Mouse (Mus musculus): ENCODE measurements around the gene Pias1. TPM values are rescaled to one million over a fixed set of nuclear protein-coding genes. Genes with fewer than 3 reads are reported as not detected.

Gene Pias1
- polyA plus RNA-seq, 1 experiment: not detected

DNA sequence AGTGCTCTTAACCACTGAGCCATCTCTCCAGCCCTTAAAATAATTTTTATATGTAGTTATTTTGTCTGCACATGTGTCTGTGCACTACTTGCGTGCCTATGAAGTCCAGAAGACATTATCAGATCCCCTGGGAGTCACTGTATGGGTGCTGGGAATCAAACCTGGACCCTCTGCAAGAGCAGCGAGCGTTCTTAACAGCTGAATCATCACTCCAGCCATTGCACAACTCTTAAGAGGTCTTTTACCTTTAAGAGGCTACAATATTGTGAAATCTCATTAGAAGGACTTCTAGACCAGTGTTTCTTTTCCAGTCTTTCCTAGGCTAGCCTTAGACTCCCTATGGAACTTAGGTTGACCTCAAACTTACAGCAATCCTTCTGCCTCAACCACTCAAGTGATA is 21.7 kb downstream of the Pias1 start:
- WGBS: 97% methylated on average over 3 of the region's 3 CpGs
- TF ChIP-seq CTCF (IDR thresholded peaks at IDR 0.05; ENCODE audit: insufficient read depth, low read depth, low read length) (no peak), POLR2A (IDR thresholded peaks at IDR 0.05; ENCODE audit: insufficient read depth, low read depth, low read length) (no peak)
- peaks cover 4% of the 10 kb centered on the region for H3K4me1 ChIP-seq (ENCODE audit: control insufficient read depth, insufficient read depth, low read length)

DNA sequence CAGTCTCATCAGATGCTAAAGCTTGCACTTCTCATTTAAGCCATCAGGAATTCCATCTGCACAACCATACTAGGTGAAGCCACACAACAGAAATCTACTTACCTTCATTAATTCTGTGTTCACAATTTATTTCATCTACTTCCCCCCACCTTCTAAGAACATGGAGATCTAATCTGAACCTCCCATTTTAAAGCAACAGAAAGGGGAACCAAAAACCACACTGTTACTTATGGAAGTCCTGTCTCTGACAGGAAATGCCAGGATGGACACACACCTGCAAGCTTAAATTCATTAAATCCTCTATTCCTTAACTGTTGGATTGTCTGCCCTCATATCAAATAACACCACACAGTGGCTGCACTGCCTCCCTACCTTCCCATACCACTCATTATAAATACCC is 35.0 kb downstream of the Pias1 start:
- TF ChIP-seq POLR2A (IDR thresholded peaks at IDR 0.05; ENCODE audit: insufficient read depth, low read depth, low read length) (no peak), CTCF (IDR thresholded peaks at IDR 0.05; ENCODE audit: insufficient read depth, low read depth, low read length) (no peak)
- no peaks in the 10 kb centered on the region for H3K4me1 ChIP-seq (ENCODE audit: control insufficient read depth, insufficient read depth, low read length)
- H3K27ac ChIP-seq (ENCODE audit: insufficient read depth, low read depth, low read length): no peak overlapping the region
- H3K4me3 ChIP-seq (ENCODE audit: insufficient read depth, low read depth, low read length): no peak overlapping the region

More for the DNA sequence above, 21.7 kb downstream of the Pias1 start:
- H3K27ac ChIP-seq (ENCODE audit: insufficient read depth, low read depth, low read length): no peak overlapping the region
- no peak overlapping the region for H3K4me3 ChIP-seq (ENCODE audit: insufficient read depth, low read depth, low read length)

DNA sequence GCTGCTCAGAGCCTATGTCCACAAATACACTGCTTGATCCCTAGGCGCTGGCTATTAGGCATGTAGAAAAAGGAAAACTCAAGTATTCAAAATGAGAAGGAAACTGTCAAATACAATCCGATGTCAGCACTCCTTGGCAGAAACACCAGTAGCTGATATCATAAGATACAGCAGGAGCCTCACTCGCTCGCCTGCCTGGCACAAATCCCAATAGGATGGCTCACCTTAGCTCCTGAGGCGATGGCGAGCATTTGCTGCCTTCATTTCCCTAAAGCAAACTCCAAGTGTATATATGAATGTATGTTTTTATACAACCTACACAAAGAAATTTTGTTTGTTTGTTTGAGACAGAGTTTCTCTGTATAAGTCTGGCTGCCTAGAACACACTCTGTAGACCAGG is 42.4 kb downstream of the Pias1 start:
- TF ChIP-seq POLR2A (IDR thresholded peaks at IDR 0.05; ENCODE audit: insufficient read depth, low read depth, low read length) (no peak), CTCF (IDR thresholded peaks at IDR 0.05; ENCODE audit: insufficient read depth, low read depth, low read length) (no peak)
- Histone ChIP-seq H3K4me1 (ENCODE audit: control insufficient read depth, insufficient read depth, low read length) (no peaks in the 10 kb centered on the region), H3K27ac (ENCODE audit: insufficient read depth, low read depth, low read length) (no peak overlapping the region), H3K4me3 (ENCODE audit: insufficient read depth, low read depth, low read length) (no peak overlapping the region)
- WGBS: 88% methylated on average over 6 of the region's 6 CpGs

GRCm38 (mm10) chr9:62944063-62944462 is 43.7 kb downstream of the Pias1 start:
- H3K27ac ChIP-seq (ENCODE audit: insufficient read depth, low read depth, low read length): no peak overlapping the region
- WGBS: 93% methylated on average over 1 of the region's 1 CpGs
- no peak for TF ChIP-seq POLR2A (IDR thresholded peaks at IDR 0.05; ENCODE audit: insufficient read depth, low read depth, low read length)
- TF ChIP-seq CTCF (IDR thresholded peaks at IDR 0.05; ENCODE audit: insufficient read depth, low read depth, low read length): no peak
- no peak overlapping the region for H3K4me3 ChIP-seq (ENCODE audit: insufficient read depth, low read depth, low read length)
- no peaks in the 10 kb centered on the region for H3K4me1 ChIP-seq (ENCODE audit: control insufficient read depth, insufficient read depth, low read length)

DNA sequence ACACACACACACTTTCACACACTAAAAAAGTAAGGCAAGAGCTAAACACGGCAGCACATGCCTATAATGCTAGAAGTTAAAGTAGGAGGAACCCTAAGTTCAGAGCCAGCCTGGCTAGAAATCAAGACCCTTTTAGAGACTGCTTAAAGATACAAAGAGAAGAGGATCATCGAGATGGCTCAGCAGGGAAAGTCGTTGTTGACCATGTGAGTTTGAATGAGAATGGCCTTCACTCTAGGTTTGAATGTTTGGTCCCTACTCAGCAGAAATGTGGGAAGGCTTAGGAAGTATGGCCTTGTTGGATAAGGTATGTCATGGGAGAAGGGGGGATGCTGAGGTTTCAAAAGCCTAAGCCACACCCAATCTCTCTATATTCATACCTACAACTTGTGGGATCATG is 46.8 kb downstream of the Pias1 start:
- H3K4me1 ChIP-seq (ENCODE audit: control insufficient read depth, insufficient read depth, low read length): peaks cover 3% of the 10 kb centered on the region
- no peak overlapping the region for H3K27ac ChIP-seq (ENCODE audit: insufficient read depth, low read depth, low read length)
- TF ChIP-seq POLR2A (IDR thresholded peaks at IDR 0.05; ENCODE audit: insufficient read depth, low read depth, low read length): no peak
- TF ChIP-seq CTCF (IDR thresholded peaks at IDR 0.05; ENCODE audit: insufficient read depth, low read depth, low read length): no peak
- no peak overlapping the region for H3K4me3 ChIP-seq (ENCODE audit: insufficient read depth, low read depth, low read length)
- 75% methylated on average over 3 of the region's 3 CpGs for WGBS

DNA sequence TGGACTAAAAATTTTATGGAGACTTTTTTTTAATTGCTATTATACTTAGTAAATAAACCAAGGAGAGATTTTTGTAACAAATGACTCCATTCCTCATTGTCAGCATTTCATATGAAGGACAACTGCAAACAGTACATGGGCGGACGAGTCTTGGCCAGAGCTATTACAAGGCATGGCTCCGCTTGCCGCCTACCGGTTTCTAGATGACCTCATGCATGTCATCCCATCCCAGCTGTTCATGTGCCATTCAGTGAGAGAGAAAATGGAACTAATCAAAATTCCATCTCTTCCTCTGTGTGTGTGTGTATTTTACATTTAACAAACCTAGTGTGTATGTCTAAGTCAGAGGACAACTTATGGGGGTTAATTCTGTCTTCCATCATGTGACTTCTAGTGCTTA is 51.9 kb downstream of the Pias1 start:
- TF ChIP-seq CTCF (IDR thresholded peaks at IDR 0.05; ENCODE audit: insufficient read depth, low read depth, low read length): no peak
- TF ChIP-seq POLR2A (IDR thresholded peaks at IDR 0.05; ENCODE audit: insufficient read depth, low read depth, low read length): no peak
- Histone ChIP-seq H3K4me3 (ENCODE audit: insufficient read depth, low read depth, low read length) (no peak overlapping the region), H3K27ac (ENCODE audit: insufficient read depth, low read depth, low read length) (no peak overlapping the region), H3K4me1 (ENCODE audit: control insufficient read depth, insufficient read depth, low read length) (peaks cover 3% of the 10 kb centered on the region)
- 82% methylated on average over 5 of the region's 5 CpGs for WGBS

- H3K27ac ChIP-seq (ENCODE audit: insufficient read depth, low read depth, low read length): no peak overlapping the region; the same call in 1 of the 2 replicates
- TF ChIP-seq POLR2A (IDR thresholded peaks at IDR 0.05; ENCODE audit: insufficient read depth, low read depth, low read length): no peak
- no peak for TF ChIP-seq CTCF (IDR thresholded peaks at IDR 0.05; ENCODE audit: insufficient read depth, low read depth, low read length)
- 64% methylated on average over 2 of the region's 2 CpGs for WGBS
Measured at GRCm38 (mm10) chr9:62934700-62935400, 52.9 kb downstream of the Pias1 start.

DNA sequence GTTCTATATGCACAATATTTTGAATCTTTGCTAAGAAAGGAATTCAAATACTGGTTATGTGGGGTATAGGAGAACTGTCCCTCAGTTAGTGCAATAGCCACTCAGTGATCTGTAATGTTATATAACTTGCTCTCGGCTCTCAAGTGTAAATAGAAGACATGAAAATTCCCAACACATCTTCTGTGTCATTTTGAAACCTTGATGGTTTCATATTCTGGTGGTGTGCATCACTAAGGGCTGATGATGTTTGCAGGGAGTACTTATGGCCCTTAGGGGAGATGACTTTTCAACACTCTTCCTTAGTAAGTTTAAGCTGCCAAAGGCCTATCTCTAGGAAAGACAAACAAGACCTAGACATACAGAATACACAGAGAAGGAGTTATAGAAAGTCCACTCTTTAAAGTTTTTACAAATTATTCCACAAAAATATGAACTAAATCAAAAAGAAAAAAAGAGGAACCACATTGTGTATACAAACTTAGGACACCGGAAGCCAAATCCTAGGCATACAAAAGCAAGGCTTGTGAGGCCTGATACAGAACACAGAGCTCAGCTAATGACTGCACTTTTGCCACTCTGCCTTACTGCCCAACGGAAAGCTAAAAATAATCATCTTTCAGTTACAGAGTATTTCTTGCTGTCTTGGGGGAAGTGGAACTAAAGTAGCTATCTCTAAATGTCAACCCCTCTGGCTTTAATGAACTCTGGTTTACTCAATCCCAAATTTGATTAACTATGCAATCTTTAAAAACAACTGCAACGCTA is 55.0 kb downstream of the Pias1 start:
- TF ChIP-seq POLR2A (IDR thresholded peaks at IDR 0.05; ENCODE audit: insufficient read depth, low read depth, low read length) (no peak), CTCF (IDR thresholded peaks at IDR 0.05; ENCODE audit: insufficient read depth, low read depth, low read length) (no peak)
- H3K4me1 ChIP-seq (ENCODE audit: control insufficient read depth, insufficient read depth, low read length): no peaks in the 10 kb centered on the region
- no peak overlapping the region for H3K27ac ChIP-seq (ENCODE audit: insufficient read depth, low read depth, low read length)
- WGBS: 53% methylated on average over 4 of the region's 4 CpGs
- no peak overlapping the region for H3K4me3 ChIP-seq (ENCODE audit: insufficient read depth, low read depth, low read length)

More at GRCm38 (mm10) chr9:62934700-62935400, 52.9 kb downstream of the Pias1 start:
- no peak overlapping the region for H3K4me3 ChIP-seq (ENCODE audit: insufficient read depth, low read depth, low read length)
- peaks cover 3% of the 10 kb centered on the region for H3K4me1 ChIP-seq (ENCODE audit: control insufficient read depth, insufficient read depth, low read length)

DNA sequence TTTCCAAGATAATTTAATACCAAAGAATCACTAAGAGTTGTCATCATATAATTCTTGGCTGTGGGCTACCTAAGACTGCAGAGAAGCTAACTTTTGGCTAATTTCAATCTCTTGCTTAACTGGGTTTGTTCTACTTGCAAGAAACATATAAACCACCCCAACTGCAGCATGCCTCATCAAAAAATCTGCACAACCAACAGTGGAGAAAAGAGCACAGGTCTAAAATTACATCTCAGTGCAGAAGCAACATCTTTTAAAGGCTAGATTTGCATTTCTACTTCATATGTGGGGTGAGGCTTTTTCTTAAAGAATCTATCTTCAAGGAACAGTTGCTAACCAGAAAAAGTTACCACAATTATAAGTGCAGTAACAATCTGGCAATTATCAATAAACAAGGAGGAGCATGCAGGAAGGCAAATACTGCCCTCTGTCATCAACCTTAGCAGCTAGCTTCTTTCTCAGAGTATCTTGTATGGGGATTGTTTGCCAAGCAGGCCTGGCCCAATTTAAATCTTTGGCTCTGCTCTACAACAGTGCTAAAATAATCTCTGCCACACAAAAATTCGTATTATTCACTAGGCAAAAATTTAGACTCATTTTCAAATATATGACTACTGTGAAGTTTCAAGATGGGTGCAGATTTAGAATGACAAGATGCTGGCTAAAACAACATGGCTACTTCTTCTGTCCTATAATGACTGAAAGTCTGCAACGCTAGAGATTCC is 62.7 kb downstream of the Pias1 start:
- Histone ChIP-seq H3K4me1 (ENCODE audit: control insufficient read depth, insufficient read depth, low read length) (peaks cover 3% of the 10 kb centered on the region), H3K27ac (ENCODE audit: insufficient read depth, low read depth, low read length) (no peak overlapping the region), H3K4me3 (ENCODE audit: insufficient read depth, low read depth, low read length) (no peak overlapping the region)
- 49% methylated on average over 2 of the region's 2 CpGs for WGBS
- TF ChIP-seq CTCF (IDR thresholded peaks at IDR 0.05; ENCODE audit: insufficient read depth, low read depth, low read length) (no peak), POLR2A (IDR thresholded peaks at IDR 0.05; ENCODE audit: insufficient read depth, low read depth, low read length) (no peak)
